Mouse (Mus musculus) neural tube, embryonic 14.5 days (tissue): ENCODE data around the gene Adam1a. TPM values are rescaled to one million over a fixed set of nuclear protein-coding genes. Genes with fewer than 3 reads are reported as not detected.

Experiments
- ATAC-seq: fragments of 200-750 bp; cut with Nextera tagmentation; 2 replicates; pipeline ENCODE4 v1.8.0; 2017; ENCODE audit warnings: low read depth, mild to moderate bottlenecking, moderate TSS enrichment, moderate library complexity
- H3K27ac ChIP-seq: fragments of 300-500 bp; sonication (generic); 2 replicates; pipeline ENCODE4 v1.5.1; 2014; ENCODE audit warnings: low read depth, mild to moderate bottlenecking, control low read depth, low read length, moderate library complexity, mixed read lengths
- H3K27me3 ChIP-seq: fragments of 300-500 bp; sonication (generic); 2 replicates; pipeline ENCODE4 v1.6.1; 2014; ENCODE audit warnings: low read length; ENCODE audit not compliant: control insufficient read depth, insufficient read depth
- H3K36me3 ChIP-seq: fragments of 300-500 bp; sonication (generic); 2 replicates; pipeline ENCODE4 v1.6.1; 2014; ENCODE audit warnings: low read length, mixed read lengths; ENCODE audit not compliant: control insufficient read depth, insufficient read depth
- H3K4me1 ChIP-seq: fragments of 300-500 bp; sonication (generic); 2 replicates; pipeline ENCODE4 v1.6.1; 2014; ENCODE audit warnings: low read length; ENCODE audit not compliant: control insufficient read depth, insufficient read depth
- H3K4me2 ChIP-seq: fragments of 300-500 bp; sonication (generic); 2 replicates; pipeline ENCODE4 v1.6.1; 2014; ENCODE audit warnings: mild to moderate bottlenecking, low read depth, low read length, control low read depth
- H3K4me3 ChIP-seq: fragments of 300-500 bp; sonication (generic); 2 replicates; pipeline ENCODE4 v1.5.1; 2014; ENCODE audit warnings: low read depth, low read length, control low read depth, mixed read lengths
- H3K9ac ChIP-seq: fragments of 300-500 bp; sonication (generic); replicated peaks from 2 replicates; pipeline ENCODE4 v1.6.1; 2014; ENCODE audit warnings: low read depth, mild to moderate bottlenecking, control low read depth, low read length, mixed read lengths
- H3K9me3 ChIP-seq: fragments of 300-500 bp; sonication (generic); 2 replicates; pipeline ENCODE4 v1.6.1; 2016; ENCODE audit warnings: low read length; ENCODE audit not compliant: control insufficient read depth
- WGBS: fragments of 180-500 bp; shearing (Covaris S2); extraction: QIAGEN DNeasy Blood & Tissue Kit; methylation state at CpG from one replicate; pipeline ENCODE4 v1.1.7; 2014; 5-methylcytosine and 5-hydroxymethylcytosine counted together
- polyA plus RNA-seq: library from polyadenylated mRNA; unstranded; fragments of >200 nt; fragmentation: Nextera tagmentation; extraction: Ambion mirVana; gene quantifications from 2 replicates; pipeline ENCODE4 v1.2.1, GENCODE M21; 2014

Adam1a gene
- polyA plus RNA-seq, 1 experiment from 2014 or later: 6.8 TPM

DNA sequence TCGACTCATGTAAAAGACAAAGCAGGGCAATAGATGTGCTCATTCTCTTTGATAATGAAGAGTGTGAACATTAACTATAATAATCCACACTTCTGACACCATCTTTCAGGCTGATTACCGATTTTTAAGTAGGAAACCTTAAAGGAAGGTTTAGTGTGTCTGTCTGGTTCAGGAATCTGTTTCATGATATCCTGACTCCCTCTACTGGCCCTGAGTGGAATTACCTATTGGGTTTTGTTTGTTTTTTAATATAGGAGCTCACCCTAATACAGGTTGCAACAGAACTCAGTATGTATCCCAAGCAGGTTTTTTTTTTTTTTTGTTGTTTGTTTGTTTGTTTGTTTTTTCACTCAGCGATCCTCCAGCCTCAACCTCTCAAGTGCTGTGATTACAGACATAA is 67.6 kb downstream of the Adam1a start:
- WGBS: 43% methylated on average over 3 of the region's 3 CpGs
- H3K9ac ChIP-seq: no peak overlapping the region
- H3K4me1 ChIP-seq: no peaks in the 10 kb centered on the region
- no peak overlapping the region for H3K4me3 ChIP-seq
- no peaks in the 10 kb centered on the region for H3K9me3 ChIP-seq
- no peaks in the 10 kb centered on the region for H3K27me3 ChIP-seq
- no peak overlapping the region for H3K27ac ChIP-seq
- H3K36me3 ChIP-seq: no peaks in the 10 kb centered on the region
- ATAC-seq: no peak
- no peak overlapping the region for H3K4me2 ChIP-seq

DNA sequence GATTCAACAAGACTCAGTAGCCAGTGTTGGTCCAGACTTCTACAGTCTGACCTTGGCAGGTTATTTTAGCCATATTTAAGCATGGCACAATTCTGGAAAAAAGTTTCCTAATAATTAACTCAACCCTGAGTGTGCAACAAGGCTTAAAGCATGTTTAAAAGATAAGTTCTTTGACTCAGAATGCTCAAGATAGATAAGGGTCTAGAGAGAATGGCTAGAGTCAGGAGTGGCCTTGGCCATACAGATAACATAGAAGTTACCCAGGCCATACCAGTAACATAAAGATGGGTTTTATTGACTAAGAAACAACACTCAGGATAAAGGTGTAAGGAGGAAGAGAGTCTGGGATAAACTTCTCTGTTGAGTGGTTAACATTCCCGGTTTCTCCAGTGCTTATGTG is 69.2 kb downstream of the Adam1a start:
- WGBS: 74% methylated on average over 1 of the region's 1 CpGs
- no peak overlapping the region for H3K4me2 ChIP-seq

DNA sequence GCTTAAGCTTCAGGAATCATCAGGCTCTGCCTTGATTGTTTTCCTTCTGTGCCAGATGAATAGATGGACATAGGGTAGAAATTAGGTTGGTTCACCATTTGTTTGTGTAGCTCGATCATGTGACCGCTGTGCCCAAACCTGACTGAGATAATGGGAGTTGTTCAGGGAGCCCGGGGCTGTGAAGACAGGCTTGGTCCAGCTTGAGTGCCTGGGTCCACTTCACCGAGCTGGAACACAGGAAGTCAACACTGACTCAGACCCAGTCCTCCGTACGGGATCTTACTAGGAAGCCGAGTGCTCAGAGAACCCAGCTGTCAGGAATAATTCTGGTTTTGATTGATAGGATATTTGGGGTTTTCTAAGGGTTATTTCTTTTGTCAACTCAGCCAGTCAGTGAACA is 70.7 kb downstream of the Adam1a start:
- no peak overlapping the region for H3K4me3 ChIP-seq
- no peaks in the 10 kb centered on the region for H3K36me3 ChIP-seq
- no peaks in the 10 kb centered on the region for H3K27me3 ChIP-seq
- ATAC-seq: no peak
- 88% methylated on average over 7 of the region's 7 CpGs for WGBS
- H3K4me2 ChIP-seq: no peak overlapping the region
- no peak overlapping the region for H3K9ac ChIP-seq
- no peaks in the 10 kb centered on the region for H3K9me3 ChIP-seq
- no peak overlapping the region for H3K27ac ChIP-seq
- H3K4me1 ChIP-seq: no peaks in the 10 kb centered on the region

More for the DNA sequence above, 69.2 kb downstream of the Adam1a start:
- H3K9me3 ChIP-seq: no peaks in the 10 kb centered on the region
- H3K4me3 ChIP-seq: no peak overlapping the region
- no peak overlapping the region for H3K27ac ChIP-seq
- H3K36me3 ChIP-seq: no peaks in the 10 kb centered on the region
- H3K9ac ChIP-seq: no peak overlapping the region
- no peak for ATAC-seq
- H3K27me3 ChIP-seq: no peaks in the 10 kb centered on the region
- no peaks in the 10 kb centered on the region for H3K4me1 ChIP-seq

DNA sequence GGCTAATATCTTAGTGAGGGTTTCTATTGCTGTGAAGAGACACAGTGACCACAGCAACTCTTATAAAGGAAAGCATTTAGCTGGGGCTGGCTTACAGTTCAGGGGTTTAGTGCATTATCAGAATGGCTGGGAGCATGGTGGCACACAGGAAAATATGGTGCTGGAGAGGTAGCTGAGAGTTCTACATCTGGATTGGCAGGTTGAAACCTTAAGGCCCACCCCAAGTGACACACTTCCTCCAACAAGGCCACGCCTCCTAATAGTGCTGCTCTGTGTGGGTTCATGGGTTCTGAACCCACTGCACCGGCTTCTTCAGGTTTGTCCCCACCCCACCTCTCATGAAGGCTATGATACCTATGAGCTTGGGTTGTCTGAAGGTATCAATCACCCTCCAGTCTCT is 72.9 kb downstream of the Adam1a start:
- no peak overlapping the region for H3K4me2 ChIP-seq
- H3K9me3 ChIP-seq: no peaks in the 10 kb centered on the region
- no peak for ATAC-seq
- no peaks in the 10 kb centered on the region for H3K4me1 ChIP-seq
- no peak overlapping the region for H3K27ac ChIP-seq
- no peaks in the 10 kb centered on the region for H3K36me3 ChIP-seq
- no peak overlapping the region for H3K9ac ChIP-seq
- no peak overlapping the region for H3K4me3 ChIP-seq
- no peaks in the 10 kb centered on the region for H3K27me3 ChIP-seq
- WGBS: 92% methylated on average over 2 of the region's 2 CpGs

- no peak overlapping the region for H3K4me3 ChIP-seq
- H3K36me3 ChIP-seq: no peaks in the 10 kb centered on the region
- no peak overlapping the region for H3K9ac ChIP-seq
- H3K4me1 ChIP-seq: no peaks in the 10 kb centered on the region
- 57% methylated on average over 3 of the region's 3 CpGs for WGBS
- H3K9me3 ChIP-seq: no peaks in the 10 kb centered on the region
- no peaks in the 10 kb centered on the region for H3K27me3 ChIP-seq
- H3K27ac ChIP-seq: no peak overlapping the region
- no peak for ATAC-seq
- H3K4me2 ChIP-seq: no peak overlapping the region
Observed at GRCm38 (mm10) chr5:121469566-121469965, 75.7 kb downstream of the Adam1a start.

Other genes with a start within 250 kb of the Adam1a start
- 117 and 121 TPM in 2 replicates for gene Trafd1, start 159.8 kb downstream of the Adam1a start, polyA plus RNA-seq
- 62.0 and 64.4 TPM in 2 replicates for gene Naa25, start 147.5 kb downstream of the Adam1a start, polyA plus RNA-seq
- 2.2 and 3.4 TPM in 2 replicates for gene Tmem116, start 93.6 kb downstream of the Adam1a start, polyA plus RNA-seq
- gene Erp29, start 93.0 kb downstream of the Adam1a start, polyA plus RNA-seq: 146 and 155 TPM in 2 replicates
- gene Adam1b, start 42.0 kb downstream of the Adam1a start, polyA plus RNA-seq: 0.36 TPM in 1 of 2 replicates, not detected in the other
- not detected in 2 replicates for gene Gm42878, start within 50 bp of the Adam1a start, polyA plus RNA-seq
- 69.8 and 75.5 TPM in 2 replicates for gene Mapkapk5, start 423 bp upstream of the Adam1a start, polyA plus RNA-seq
- gene Aldh2, start 48.3 kb upstream of the Adam1a start, polyA plus RNA-seq: 39.0 and 66.5 TPM in 2 replicates
- gene Acad12, start 73.5 kb upstream of the Adam1a start, polyA plus RNA-seq: 1.1 and 2.1 TPM in 2 replicates
- gene Acad10, start 115.0 kb upstream of the Adam1a start, polyA plus RNA-seq: 1.3 and 1.9 TPM in 2 replicates
- gene Brap, start 115.1 kb upstream of the Adam1a start, polyA plus RNA-seq: 35.0 and 46.7 TPM in 2 replicates
- gene Atxn2, start 165.9 kb upstream of the Adam1a start, polyA plus RNA-seq: 93.7 and 94.8 TPM in 2 replicates